Mouse (Mus musculus) cerebellum, postnatal 14 days (tissue): Measurements from ENCODE around the gene Gltpd2.
"Not testable (repeated sequence)": the region's sequence is repeated elsewhere in the genome, so short reads cannot be mapped to it uniquely, and the experiment has no call there.

Source experiments
- DNase-seq, 2 experiments: peaks; one replicate each; pipeline ENCODE4 v3.0.0; 2021; ENCODE audit warnings: mixed read lengths in 2 of 2

Gene Gltpd2

DNA sequence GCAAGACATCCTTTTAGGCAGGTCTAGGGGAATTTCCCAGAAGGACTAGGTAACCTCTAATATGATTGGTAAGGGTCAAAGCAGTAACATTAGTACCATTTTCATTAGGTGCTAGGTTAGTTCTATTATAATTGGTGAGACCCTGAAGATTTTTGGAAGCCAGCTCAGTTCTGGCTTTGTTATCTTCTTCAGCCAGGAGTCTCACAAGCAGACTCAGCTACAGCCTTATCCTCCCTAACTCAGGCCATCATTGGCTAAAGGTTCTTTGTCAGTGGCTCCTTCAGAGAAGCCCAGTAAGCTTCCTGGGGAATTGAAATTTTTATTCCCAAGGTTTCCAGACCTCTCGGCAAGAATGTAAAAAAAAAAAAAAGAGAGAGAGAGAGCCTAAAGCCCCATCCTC, 560 bp upstream of the Gltpd2 start:
- no peak for DNase-seq

DNA sequence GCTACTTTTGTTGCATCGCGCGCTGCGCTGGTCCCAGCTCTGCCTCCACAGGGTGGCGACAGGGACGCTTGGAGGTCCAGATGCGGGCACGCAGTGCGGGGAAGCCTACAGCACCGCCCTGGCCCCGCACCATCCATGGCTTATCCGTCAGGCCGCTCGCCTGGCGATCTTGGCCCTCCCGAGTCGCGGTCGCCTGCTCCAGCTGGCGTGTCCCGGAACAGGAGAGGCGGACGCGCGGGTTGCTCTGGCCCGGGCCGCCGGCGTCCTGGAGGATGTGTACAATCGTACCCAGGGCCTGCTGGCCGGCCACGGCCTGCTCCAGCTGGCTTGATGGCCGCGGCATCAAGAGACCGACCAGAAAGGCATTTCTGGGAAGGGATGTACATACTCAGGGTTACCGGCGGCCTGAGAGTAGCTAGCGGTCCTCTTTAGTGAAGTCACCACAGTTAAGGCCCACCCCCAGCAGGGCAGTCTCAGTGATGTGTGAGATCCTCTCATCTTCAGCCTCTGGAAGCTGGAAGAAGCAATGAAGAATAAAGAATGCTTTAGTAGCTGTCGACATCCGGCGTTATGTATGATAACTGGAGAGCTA, 1.3 kb downstream of the Gltpd2 start:
- peak; percentile 52 to 59 for DNase-seq

DNA sequence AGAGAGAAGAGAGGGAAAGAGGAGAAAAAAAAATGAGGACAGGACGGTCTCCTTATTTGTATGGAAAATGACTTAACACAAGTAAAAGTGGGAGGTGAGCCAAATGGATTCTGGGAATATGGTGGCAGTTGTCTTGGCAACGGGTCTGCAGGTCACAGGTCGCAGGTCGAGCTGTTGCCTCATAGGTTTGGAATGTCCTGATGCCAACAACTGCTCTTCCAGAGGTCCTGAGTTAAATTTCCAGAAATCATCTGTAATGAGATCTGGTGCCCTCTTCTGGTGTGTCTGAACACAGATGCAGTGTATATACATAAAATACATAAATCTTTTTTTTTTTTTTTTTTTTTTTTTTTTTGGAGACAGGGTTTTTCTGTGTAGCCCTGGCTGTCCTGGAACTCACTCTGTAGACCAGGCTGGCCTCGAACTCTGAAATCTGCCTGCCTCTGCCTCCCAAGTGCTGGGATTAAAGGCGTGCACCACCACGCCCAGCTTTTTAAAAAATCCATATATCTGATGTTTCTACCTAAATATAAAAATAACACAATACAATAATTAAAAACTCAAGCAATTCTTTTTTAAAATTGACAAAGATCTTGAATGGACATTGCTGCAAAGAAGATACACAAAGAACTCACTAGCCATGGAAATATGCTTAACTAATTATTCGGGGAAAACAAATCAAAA, 4.5 kb downstream of the Gltpd2 start:
- not testable (repeated sequence) for DNase-seq

DNA sequence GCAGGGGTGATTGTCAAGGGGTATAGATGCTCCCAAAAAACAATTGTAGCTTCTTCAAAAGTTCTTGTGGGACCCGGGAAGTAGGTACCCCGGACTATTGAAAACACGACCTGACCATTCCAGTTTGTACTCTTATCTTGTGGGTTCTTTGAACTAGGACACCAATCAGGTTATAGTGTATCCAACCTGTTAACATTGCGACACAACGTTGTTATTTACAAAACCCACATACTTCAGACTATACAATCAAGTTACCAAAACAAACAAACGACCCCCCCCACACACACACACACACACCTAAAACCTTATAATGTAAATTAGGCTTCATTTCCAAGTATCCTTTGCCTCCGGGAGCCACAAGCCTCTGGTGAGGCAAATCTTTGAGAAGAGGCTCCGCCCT, 5.8 kb downstream of the Gltpd2 start:
- no peak for DNase-seq

DNA sequence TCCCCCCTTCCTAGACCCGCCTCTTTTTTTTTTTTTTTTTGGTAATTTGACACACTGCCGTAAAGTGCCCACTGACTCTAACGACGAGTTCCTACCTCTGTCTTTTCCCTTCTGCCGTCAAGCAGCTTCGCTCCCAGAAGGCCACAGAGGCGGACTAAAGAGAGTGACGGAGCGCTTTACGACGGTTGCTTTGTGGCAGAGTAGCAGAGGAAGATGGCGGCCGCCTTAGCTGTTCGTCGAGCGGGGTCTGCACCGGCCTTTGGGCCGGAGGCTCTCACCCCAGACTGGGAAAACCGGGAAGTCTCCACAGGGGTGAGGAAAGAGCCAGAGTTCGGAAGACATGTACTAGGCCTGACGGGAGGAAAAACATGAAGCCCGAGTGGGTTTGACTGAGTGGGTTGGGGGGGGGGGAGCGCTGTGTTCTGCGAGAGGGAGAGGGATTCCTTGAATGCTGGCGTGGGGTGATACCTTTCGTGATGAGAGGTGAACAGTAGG, 6.2 kb downstream of the Gltpd2 start, which contains the start of gene Psmb6:
TSS of gene Psmb6 (plus strand) at position 184 of the 495 bp plus-strand sequence.
- peak; percentile 90 to 92 for DNase-seq

DNA sequence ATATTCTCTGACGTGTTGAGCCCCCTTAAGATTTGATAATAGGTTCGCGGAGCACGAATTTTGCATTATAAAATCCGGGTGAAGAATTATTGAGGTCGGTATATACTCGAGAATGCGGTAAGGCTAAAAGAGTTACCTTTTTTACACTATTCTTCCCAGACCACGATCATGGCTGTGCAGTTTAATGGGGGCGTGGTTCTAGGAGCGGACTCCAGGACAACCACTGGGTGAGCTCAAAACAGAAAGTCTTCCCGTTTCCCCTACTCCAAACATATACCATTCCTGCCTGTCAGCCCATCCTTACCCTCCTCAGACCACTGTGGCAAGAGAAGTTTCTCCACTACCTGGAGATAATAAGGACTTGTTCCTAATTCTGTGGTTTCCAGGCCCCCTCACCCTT, 6.7 kb downstream of the Gltpd2 start:
- no peak for DNase-seq

DNA sequence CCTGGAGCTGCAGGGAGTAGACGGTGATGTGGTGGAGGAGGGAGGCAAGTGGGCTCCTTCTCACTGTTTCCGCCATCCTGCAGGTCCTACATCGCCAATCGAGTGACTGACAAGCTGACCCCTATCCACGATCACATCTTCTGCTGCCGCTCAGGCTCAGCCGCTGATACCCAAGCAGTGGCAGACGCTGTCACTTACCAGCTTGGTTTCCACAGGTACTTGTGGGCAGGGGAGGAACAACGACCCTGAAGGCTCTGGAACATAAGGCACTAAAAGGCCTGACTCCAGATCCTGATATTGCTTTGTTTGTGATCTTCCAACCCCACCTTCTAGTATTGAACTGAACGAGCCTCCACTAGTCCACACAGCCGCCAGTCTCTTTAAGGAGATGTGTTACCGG, 7.2 kb downstream of the Gltpd2 start:
- DNase-seq: no peak

DNA sequence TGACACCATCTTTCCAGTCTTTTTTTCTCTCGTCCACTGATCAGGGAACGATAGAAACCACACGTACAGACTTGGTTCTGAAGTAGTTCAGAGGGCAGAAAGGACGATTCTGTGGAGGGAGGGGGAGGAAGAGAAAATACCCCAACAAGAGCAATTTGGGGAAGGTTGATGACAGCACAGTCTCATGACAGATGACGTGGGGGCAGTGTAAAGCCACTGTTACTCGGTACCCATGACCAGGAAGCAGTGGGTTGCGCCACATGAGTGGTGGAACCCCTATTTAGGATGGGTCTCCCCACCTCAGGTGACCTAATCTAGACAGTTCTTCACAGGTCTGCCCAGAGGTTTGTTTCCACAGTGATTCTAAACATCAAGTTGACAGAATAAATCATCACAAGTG, 9.6 kb downstream of the Gltpd2 start:
- DNase-seq: no peak

DNA sequence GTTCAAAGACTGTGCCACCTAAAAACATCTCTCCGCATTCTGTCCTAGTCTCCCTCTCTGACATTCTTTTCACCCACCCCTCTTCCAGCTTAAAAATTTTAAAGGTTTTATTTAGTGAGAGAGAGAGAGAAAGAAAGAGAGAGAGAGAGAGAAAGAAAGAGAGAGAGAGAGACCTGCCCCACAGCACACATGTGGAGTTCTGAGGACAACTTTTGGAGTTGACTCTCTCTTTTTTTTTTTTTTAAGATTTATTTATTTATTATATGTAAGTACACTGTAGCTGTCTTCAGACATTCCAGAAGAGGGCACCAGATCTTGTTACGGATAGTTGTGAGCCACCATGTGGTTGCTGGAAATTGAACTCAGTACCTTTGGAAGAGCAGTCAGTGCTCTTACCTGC, 12.1 kb downstream of the Gltpd2 start:
- DNase-seq: not testable (repeated sequence)

DNA sequence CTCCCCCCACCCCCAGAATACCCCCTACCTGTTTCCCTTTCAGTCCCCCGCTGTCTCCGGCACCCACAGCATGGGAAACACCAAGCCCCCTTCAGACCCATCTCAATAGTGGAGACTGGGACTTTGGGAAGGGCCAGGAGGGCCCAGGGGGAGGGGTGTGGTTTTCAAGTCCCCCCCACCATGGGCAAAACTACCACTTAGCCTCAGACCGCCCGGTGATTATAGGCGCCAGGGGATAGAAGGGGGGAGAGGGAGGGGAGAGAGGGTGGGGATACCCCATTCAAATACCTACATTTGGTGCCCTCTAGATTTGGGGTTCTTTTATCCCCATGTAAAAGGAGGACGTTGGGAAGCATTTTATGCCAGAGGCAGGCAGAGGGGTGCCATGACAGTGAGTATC, 13.8 kb downstream of the Gltpd2 start, which contains the start of gene Gm40193:
TSS of gene Gm40193 (minus strand) at position 101 of the 400 bp plus-strand sequence.
- no peak for DNase-seq

DNA sequence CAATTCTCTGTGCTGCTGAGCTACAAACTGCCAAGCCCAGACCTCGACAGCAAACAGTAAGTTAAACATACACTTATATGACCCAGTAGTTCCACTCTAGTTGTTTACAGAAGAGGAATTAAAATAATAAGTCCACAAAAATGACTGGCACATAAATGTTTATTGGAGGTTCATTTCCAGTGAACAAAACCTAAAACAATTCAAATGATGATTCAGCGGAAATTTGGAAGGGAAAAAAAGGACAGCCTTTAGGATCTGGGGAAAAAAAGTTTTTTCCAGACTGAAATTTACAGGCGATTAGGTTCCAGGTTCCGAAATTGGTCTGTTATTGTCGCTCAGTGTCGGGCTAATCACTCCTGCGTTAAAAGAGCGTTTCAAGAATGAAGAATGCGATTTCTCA, 20.4 kb downstream of the Gltpd2 start:
- DNase-seq: no peak

DNA sequence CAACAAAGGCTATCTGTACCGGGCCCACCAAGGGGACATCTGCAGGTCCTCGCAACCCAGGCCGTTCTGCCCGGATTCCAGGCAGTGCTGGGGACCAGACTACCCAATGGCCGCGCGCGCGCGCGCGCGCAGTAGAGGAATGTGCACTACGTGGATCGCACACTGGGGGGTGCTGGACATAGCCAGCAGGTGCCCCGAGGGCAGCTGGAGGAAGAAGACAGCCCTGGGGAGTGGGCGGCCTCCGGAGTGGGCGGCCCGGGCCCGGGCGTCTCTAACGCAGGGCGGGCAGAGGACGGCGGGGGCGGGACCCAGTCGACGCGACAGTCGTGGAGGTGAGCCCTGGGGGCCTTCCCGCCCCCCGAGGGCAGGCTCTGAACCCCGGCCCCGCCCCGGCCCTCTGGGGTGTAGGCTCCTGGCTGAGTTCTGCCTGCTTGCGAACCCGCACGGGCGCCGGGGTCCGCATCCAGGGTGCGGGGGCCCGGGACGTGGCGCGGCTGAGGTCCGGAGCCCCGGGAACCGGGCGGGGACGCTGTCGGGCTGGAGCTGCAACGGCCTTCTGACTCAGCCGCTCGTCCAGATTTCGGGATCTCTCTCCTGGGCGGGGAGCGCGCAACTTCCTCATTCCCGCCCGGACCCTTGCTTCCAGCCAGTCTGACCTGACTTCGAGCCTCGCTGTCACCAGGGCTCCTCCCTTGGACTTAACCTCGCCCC, 21.0 kb downstream of the Gltpd2 start, which contains the start of gene Pld2:
TSS of gene Pld2 (plus strand) at position 188 of the 711 bp plus-strand sequence.
- DNase-seq: peak; percentile 68 to 78

DNA sequence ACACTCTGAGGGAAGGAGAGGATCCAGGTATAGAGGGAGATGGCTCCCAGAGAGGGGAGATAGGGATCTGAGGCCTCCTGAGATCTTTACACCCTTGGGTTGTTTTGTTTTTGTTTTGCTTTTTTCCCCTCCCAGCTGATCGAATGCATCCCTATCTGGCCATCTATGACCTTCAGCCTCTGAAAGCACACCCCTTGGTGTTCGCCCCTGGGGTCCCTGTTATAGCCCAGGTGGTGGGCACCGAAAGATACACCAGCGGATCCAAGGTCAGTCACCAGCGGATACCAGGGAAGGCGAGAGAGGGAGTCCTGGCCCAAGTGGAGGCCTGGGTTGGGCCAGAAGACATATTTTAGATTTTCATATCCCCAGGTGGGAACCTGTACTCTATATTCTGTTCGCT, 21.9 kb downstream of the Gltpd2 start:
- DNase-seq: no peak

DNA sequence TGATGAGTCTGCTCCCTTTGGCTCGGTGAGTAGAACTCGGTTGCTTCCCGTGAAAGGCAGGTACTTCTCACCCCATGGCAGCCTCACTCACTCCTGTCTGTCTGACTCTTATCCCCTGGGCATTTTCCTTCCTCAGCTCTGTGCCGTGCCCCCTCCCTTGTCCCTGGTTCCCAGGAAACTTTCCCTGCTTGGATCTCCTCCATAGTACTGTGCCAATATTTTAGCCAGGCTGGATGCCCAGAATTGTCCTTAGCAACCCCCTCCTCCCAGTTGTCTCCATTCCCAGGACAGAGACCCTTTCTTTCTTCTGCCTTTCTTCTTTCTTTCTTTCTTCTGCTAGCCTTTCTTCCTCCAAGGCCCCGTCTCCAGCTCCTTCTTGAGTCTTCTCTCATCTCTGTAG, 22.4 kb downstream of the Gltpd2 start:
- no peak for DNase-seq

DNA sequence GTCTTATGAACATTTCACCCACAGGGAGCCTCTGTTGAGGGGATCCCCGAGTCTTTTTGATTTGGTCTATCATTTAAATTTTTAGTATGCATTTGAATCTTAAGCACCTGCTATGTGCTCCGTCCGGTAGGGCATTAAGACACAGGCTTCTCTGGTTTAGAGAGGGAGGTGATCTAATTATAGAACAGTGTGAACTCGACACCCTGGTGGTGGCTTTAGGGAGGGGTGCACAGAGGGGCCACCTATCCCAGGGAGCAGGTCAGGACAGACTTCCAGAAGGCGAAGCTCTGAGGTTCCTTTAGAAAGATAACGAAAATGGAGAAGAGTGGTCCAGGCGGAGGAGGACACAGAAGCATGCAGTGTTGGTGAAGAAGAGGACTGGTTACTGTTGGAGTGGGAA, 25.5 kb downstream of the Gltpd2 start:
- no peak for DNase-seq

DNA sequence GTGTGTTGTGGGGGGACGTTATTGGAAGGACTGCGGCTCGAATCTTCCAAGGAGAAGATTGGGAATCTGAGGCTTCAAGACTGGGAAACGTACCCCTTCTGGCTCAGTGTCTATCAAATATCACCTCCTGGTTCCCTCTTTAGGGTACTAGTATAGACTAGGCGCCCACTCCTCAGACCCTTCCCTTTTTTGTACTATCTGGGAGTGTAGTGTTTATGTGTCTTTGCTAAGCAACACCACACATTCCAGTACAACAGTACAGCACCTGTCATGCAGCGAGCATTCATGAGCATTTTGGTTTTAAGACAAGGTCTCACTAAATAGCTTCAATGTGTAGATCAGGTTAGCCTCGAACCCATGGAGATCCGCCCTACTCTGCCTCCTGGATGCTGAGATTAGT, 32.5 kb downstream of the Gltpd2 start:
- no peak for DNase-seq

DNA sequence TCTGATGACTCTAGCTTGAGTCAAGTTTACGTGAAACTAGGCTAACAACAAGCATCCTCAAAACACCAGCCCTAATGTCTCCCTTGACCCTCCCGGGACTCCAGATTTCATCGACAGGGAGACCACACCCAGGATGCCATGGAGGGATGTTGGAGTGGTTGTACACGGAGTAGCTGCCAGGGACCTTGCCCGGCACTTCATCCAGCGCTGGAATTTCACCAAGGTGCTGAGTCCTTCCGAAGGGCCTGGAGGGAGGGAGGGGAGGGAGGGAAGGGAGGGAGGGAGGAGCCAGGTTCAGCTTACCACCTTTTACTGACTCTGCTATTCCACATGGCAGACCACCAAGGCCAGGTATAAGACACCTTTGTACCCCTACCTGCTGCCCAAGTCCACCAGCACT, 34.9 kb downstream of the Gltpd2 start:
- DNase-seq: no peak

DNA sequence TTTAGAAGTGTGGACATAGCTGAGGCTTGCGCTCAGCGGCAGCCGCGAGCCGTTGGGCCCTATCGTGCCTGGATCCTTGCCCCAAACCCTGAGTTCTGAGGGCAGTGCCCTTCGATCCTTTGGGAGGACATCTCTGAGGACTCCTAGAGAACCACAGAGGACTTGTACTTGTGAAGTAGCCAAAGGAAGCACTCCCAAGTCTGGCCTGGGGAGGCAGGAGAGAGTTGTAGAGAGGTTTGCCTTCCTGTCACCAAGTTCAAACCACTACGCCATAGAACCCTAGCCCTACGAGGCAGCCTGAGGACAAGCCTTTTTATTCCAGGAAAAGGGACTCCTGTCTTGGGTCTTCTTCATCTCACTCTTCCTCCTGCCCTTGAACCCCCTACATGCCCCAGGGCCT, 38.5 kb downstream of the Gltpd2 start:
- no peak for DNase-seq

DNA sequence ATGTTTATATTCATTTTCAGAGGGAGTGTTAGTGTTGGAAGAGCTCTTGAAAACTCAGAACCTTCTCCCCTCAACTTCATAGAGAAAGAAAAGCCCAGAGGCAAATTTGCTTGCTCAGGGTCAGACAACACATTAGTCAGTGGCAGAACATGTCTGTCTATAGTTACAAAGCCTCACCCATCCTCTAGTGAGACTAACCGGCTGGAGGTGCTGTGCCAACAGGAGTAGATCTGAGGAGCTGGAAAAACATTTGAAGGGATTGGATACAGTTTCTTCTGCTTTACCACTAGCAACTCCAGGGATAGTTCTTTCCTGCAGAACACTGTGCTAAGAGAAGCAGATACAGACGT, 42.9 kb downstream of the Gltpd2 start:
- no peak for DNase-seq

DNA sequence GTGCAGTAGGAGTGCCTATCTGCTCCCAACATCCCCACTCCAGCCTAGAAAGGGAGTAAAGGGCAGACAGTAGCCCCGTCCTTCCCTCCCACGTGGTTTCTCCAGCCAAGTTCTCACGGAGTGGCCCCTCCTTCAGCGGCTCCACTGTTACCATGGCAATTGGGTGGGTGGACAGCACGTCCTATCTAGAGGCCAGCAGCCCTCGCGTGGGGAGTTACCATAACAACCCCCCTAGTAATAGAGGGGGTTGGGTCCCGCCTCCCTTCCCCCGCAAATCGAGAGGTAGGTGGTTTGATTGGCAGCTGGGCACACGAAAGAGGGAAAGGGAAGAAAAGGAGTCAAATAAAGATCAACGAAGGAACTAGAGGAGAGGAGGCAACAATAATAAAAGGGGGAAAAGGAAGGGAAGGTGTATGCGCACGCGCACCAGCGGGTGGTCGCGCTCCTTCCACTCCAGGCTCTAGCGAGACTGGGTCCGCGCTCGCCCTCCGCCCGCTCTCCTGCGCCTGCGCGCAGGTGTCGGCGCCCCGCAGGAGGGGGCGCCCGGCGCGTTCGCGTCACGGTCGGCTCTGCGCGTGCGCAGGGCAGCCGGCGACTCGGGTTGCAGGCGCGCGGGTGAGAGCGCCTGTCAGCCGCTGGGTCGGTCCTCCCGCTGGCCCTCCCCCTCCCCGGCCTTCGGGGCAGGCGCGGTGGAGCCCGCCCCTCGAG, 43.4 kb downstream of the Gltpd2 start, which contains the start of gene Mink1:
TSS of gene Mink1 (plus strand) at position 595 of the 708 bp plus-strand sequence.
- DNase-seq: peak; percentile 91 to 95

DNA sequence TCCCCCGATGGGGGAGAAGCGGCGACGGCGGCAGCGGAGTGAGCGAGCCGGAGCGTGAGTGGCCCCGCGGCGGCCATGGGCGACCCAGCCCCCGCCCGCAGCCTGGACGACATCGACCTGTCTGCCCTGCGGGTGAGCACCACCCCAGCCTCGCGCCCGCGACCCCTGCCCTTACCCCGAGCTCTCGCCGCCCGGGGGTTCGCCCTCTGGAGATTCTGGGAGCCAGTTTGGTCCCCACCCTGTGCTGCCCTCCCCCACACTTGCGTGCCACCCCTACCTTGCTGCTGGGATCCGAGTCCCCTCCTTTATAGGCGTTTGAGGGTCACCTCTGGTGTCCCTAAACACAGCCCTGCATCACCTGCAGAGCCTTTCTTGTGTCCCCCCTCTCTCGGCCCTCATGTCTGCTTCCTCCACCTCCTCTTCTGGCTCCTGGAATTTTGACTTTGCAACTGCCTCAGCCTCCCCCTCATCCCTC, 44.0 kb downstream of the Gltpd2 start:
- no peak for DNase-seq

DNA sequence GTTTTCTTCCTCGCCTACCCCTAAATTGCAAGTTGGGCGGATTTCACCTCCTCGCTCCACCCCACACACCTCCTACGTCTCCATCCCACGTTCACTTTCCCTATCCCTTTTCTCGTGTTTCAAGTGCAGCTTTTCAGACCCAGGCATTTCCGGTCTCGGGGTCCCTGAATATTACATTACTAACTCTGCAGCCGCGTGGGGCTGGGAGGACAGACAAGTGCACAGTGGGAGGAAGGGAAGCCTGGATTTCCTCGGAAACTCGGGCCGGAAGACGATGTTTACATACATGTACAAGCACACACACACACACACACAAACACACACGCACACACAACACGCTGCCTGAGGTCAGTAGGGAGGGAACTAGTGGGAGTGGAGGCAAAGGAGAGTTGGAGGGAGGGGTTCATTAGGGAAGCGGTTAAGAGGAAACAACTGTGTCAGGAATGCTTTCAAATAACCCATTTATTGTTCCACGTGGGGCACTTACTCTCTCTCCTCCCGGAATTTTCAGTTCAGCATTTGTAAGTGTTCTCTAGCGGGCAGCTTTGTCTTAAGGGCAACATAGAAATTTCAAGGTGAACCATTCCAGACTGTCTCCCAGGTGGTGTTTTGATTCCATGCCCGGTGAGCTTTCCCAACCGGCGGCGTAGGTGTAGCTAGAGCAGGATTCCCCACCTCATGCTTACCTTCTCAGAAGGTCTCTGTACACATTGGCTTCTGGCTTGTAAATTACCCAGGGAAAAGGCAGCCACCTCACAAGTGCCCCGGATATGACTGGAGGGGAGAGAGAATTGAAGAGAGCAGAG, 44.7 kb downstream of the Gltpd2 start:
- DNase-seq: peak; percentile 40 to 47
